Mouse (Mus musculus) brain, adult 10 weeks (tissue): Measurements from ENCODE around the gene Gm21865. TPM values are rescaled to one million over a fixed set of nuclear protein-coding genes. Genes with fewer than 3 reads are reported as not detected.

ENCODE experiments used
- polyA plus RNA-seq: library from polyadenylated mRNA; stranded (reverse); fragments of 350-450 nt; fragmentation: Illumina TruSeq; extraction: RNeasy Lipid Tissue Mini Kit (QIAGEN cat#74804); gene quantifications from one replicate; pipeline ENCODE4 v1.2.3, GENCODE M21; 2015; ENCODE audit warnings: low read depth, low replicate concordance

The Gm21865 gene
- polyA plus RNA-seq, result not detected

GRCm38 (mm10) chrY:40316803-40317202 is at the start of gene Gm21865:
TSS of gene Gm21865 (minus strand) at chrY:40316903.

Other genes with a start within 250 kb of the Gm21865 start
- not detected for gene Gm21882, start 64.6 kb upstream of the Gm21865 start, polyA plus RNA-seq